Mouse (Mus musculus): ENCODE measurements around the gene Tmem200b. TPM values are rescaled to one million over a fixed set of nuclear protein-coding genes. Genes with fewer than 3 reads are reported as not detected.
A peak's percentile ranks its signal among the peaks of the same experiment; 100 is the strongest.

Tmem200b gene
- polyA plus RNA-seq, 1 experiment from 2014 or later, result 8.2 TPM

- peaks cover 3% of the 10 kb centered on the region; the same call in 1 of the 2 replicates for H3K9me3 ChIP-seq (replicated peaks)
- no peak overlapping the region for H3K4me3 ChIP-seq
- 61% methylated on average over 8 of the region's 8 CpGs for WGBS
- H3K9ac ChIP-seq, result no peak overlapping the region
- peaks cover 22% of the 10 kb centered on the region for H3K36me3 ChIP-seq
- H3K27ac ChIP-seq (ENCODE audit: poor library complexity, severe bottlenecking), result 0 out of 2 replicates have a peak overlapping the region, but pooled peaks have one; percentile 6
- H3K4me1 ChIP-seq (replicated peaks), result peaks cover 8% of the 10 kb centered on the region
- H3K4me2 ChIP-seq, result no peak overlapping the region
- H3K27me3 ChIP-seq (replicated peaks), result no peaks in the 10 kb centered on the region
- ATAC-seq (ENCODE audit: insufficient number of reproducible peaks, low FRiP score), result no peak
These were observed 29.1 kb downstream of the Tmem200b start for GRCm38 (mm10) chr4:131950657-131951056.

- Histone ChIP-seq H3K27ac (ENCODE audit: poor library complexity, severe bottlenecking) (no peak overlapping the region), H3K4me1 (replicated peaks) (no peaks in the 10 kb centered on the region), H3K9me3 (replicated peaks) (no peaks in the 10 kb centered on the region), H3K27me3 (replicated peaks) (no peaks in the 10 kb centered on the region), H3K4me3 (no peak overlapping the region), H3K9ac (no peak overlapping the region), H3K4me2 (no peak overlapping the region), H3K36me3 (peaks cover 50% of the 10 kb centered on the region)
- no peak for ATAC-seq (ENCODE audit: insufficient number of reproducible peaks, low FRiP score)
- WGBS, result 86% methylated on average over 3 of the region's 3 CpGs
These were observed 35.6 kb downstream of the Tmem200b start for GRCm38 (mm10) chr4:131957161-131957560.

- no peak overlapping the region for H3K27ac ChIP-seq (ENCODE audit: poor library complexity, severe bottlenecking)
- no peaks in the 10 kb centered on the region for H3K27me3 ChIP-seq (replicated peaks)
- H3K4me1 ChIP-seq (replicated peaks), result 0 out of 2 replicates have a peak, but pooled peaks cover 3% of the 10 kb centered on the region
- H3K9ac ChIP-seq, result no peak overlapping the region
- H3K4me2 ChIP-seq, result no peak overlapping the region
- no peak for ATAC-seq (ENCODE audit: insufficient number of reproducible peaks, low FRiP score)
- no peak overlapping the region for H3K4me3 ChIP-seq
- WGBS, result 81% methylated on average over 2 of the region's 2 CpGs
- H3K36me3 ChIP-seq, result peaks cover 60% of the 10 kb centered on the region
- H3K9me3 ChIP-seq (replicated peaks), result no peaks in the 10 kb centered on the region
These were observed 47.3 kb downstream of the Tmem200b start for GRCm38 (mm10) chr4:131968873-131969272.

DNA sequence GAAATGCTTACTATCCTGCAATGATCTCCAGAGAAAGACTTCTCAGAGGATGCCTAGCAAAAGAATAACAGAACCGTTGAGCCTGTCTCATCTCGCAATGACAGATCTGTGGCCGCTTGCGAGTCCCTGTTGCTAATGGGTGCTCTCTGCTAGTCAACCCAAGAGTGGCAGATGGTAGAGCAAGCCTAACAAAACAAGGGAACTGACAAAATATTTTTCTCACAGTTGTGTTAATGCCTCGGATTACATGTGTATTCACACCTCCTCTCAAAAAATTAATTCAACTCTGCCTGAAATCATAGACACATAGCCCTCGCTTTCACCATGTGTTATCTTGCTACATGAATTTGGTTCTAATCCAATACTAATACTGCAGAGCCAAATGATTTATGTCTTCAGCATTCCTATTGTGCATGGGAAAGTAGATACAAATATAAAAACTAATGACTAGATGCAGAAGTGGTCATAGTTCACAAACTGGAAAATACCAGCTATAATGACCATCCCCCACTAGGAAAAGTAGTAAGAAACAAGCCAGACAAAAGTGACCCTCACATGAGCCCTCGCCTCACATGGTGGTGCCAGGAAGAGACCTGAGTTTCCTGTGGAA is 48.8 kb downstream of the Tmem200b start:
- Histone ChIP-seq H3K27me3 (replicated peaks) (no peaks in the 10 kb centered on the region), H3K36me3 (peaks cover 67% of the 10 kb centered on the region), H3K4me2 (no peak overlapping the region), H3K27ac (ENCODE audit: poor library complexity, severe bottlenecking) (no peak overlapping the region), H3K4me1 (replicated peaks) (0 out of 2 replicates have a peak, but pooled peaks cover 3% of the 10 kb centered on the region), H3K4me3 (no peak overlapping the region), H3K9me3 (replicated peaks) (no peaks in the 10 kb centered on the region), H3K9ac (no peak overlapping the region)
- no peak for ATAC-seq (ENCODE audit: insufficient number of reproducible peaks, low FRiP score)
- WGBS, result 79% methylated on average over 7 of the region's 7 CpGs

Other genes starting within 250 kb of the Tmem200b start
- gene Ptpru, start 83.5 kb upstream of the Tmem200b start, polyA plus RNA-seq (2016; fragmentation: Nextera tagmentation; extraction: Ambion mirVana), result 1.8 and 2.5 TPM in 2 replicates
- 33.9 and 35.7 TPM in 2 replicates for gene Mecr, start 78.3 kb upstream of the Tmem200b start, polyA plus RNA-seq (2016; fragmentation: Nextera tagmentation; extraction: Ambion mirVana)
- 86.1 and 87.1 TPM in 2 replicates for gene Srsf4, start 48.2 kb upstream of the Tmem200b start, polyA plus RNA-seq (2016; fragmentation: Nextera tagmentation; extraction: Ambion mirVana)
- gene Gm10300, start 152.9 kb downstream of the Tmem200b start, polyA plus RNA-seq (2016; fragmentation: Nextera tagmentation; extraction: Ambion mirVana), result 0.15 and 0.28 TPM in 2 replicates
- gene Epb41, start 153.6 kb downstream of the Tmem200b start, polyA plus RNA-seq (2016; fragmentation: Nextera tagmentation; extraction: Ambion mirVana), result 97.6 and 102 TPM in 2 replicates
- 1.3 and 1.5 TPM in 2 replicates for gene Oprd1, start 222.7 kb downstream of the Tmem200b start, polyA plus RNA-seq (2016; fragmentation: Nextera tagmentation; extraction: Ambion mirVana)